Mouse (Mus musculus) bone marrow macrophage, adult 2 months (primary cell): Measurements from ENCODE around the gene Csn1s1.

Experiments used
- CTCF ChIP-seq: IDR thresholded peaks from 2 replicates; pipeline ENCODE4 v1.5.1; 2012; ENCODE audit warnings: low read depth, mild to moderate bottlenecking, low read length, moderate library complexity
- POLR2A ChIP-seq: IDR thresholded peaks from 2 replicates; pipeline ENCODE4 v1.6.1; 2012; ENCODE audit warnings: mild to moderate bottlenecking, low read depth, low read length, borderline replicate concordance

GRCm38 (mm10) chr5:87705891-87706290, 39.9 kb downstream of the Csn1s1 start:
- no peak for TF ChIP-seq CTCF
- no peak for TF ChIP-seq POLR2A
